Mouse (Mus musculus): ENCODE measurements around the gene Ccn2. TPM values are rescaled to one million over a fixed set of nuclear protein-coding genes. Genes with fewer than 3 reads are reported as not detected.

The Ccn2 gene
- total and polyA plus RNA-seq, 3 experiments: 4.4 TPM; not detected in 2

DNA sequence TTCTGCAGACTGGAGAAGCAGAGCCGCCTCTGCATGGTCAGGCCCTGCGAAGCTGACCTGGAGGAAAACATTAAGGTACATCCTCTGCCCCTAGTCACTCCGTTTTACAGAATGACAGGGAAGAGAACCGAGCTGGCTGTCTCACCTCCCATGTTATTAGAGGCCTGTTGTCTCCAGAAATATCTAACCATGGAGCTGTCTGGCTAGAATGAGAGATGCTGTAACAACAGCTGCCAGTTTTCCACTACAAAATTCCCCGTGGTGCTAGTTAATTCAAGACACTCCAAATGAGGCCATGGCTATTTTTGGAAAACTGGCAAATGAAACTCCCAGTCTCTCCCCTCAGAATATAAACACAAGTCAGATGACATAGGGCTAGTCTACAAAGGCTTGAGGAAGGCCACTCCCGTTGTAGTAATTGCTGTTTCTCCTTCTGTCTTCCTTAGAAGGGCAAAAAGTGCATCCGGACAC is 1.7 kb downstream of the Ccn2 start:
- no peak for TF ChIP-seq GATA1 (IDR thresholded peaks at IDR 0.05; ENCODE audit: borderline replicate concordance, low read length)
- no peak for TF ChIP-seq POLR2AphosphoS5 (IDR thresholded peaks at IDR 0.05; ENCODE audit: insufficient replicate concordance, low read depth, low read length)
- no peak for TF ChIP-seq GATA2 (IDR thresholded peaks at IDR 0.05; ENCODE audit: borderline replicate concordance, low read depth, low read length)
- TF ChIP-seq TAL1 (conservative IDR thresholded peaks at IDR 0.05; ENCODE audit: low read depth, low read length): no peak
- no peak for TF ChIP-seq CTCF (IDR thresholded peaks at IDR 0.05; ENCODE audit: low read depth, low read length)
- peaks cover 20% of the 10 kb centered on the region for H3K27me3 ChIP-seq (ENCODE audit: insufficient read depth, low read length)
- no peak for DNase-seq (ENCODE audit: low spot score)
- peaks cover 5% of the 10 kb centered on the region; the same call in 1 of the 2 replicates for H3K4me1 ChIP-seq (ENCODE audit: insufficient read depth, low read depth, low read length)
- no peak for ATAC-seq (ENCODE audit: extremely low read depth, insufficient number of reproducible peaks, low FRiP score, poor library complexity, severe bottlenecking)
- H3K9me3 ChIP-seq (replicated peaks): no peaks in the 10 kb centered on the region
- H3K36me3 ChIP-seq (replicated peaks): no peaks in the 10 kb centered on the region
- no peak overlapping the region for H3K4me3 ChIP-seq (ENCODE audit: low read depth, low read length)

DNA sequence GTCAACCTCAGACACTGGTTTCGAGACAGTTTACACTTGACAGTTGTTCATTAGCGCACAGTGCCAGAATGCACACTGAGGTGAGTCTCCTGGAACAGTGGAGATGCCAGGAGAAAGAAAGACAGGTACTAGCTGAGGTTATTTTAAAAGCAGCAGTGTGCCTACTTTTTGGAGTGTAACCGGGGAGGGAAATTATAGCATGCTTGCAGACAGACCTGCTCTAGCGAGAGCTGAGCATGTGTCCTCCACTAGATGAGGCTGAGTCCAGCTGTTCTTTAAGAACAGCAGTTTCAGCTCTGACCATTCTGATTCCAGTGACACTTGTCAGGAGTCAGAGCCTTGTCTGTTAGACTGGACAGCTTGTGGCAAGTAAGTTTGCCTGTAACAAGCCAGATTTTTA is 2.5 kb downstream of the Ccn2 start:
- peaks cover 5% of the 10 kb centered on the region; the same call in 1 of the 2 replicates for H3K4me1 ChIP-seq (ENCODE audit: insufficient read depth, low read depth, low read length)
- no peak for DNase-seq (ENCODE audit: low spot score)
- H3K9me3 ChIP-seq (replicated peaks): no peaks in the 10 kb centered on the region
- H3K4me3 ChIP-seq (ENCODE audit: low read depth, low read length): no peak overlapping the region
- peaks cover 20% of the 10 kb centered on the region for H3K27me3 ChIP-seq (ENCODE audit: insufficient read depth, low read length)
- ATAC-seq (ENCODE audit: extremely low read depth, insufficient number of reproducible peaks, low FRiP score, poor library complexity, severe bottlenecking): no peak
- TF ChIP-seq GATA2 (IDR thresholded peaks at IDR 0.05; ENCODE audit: borderline replicate concordance, low read depth, low read length) (no peak), POLR2AphosphoS5 (IDR thresholded peaks at IDR 0.05; ENCODE audit: insufficient replicate concordance, low read depth, low read length) (no peak), GATA1 (IDR thresholded peaks at IDR 0.05; ENCODE audit: borderline replicate concordance, low read length) (no peak), TAL1 (conservative IDR thresholded peaks at IDR 0.05; ENCODE audit: low read depth, low read length) (no peak), CTCF (IDR thresholded peaks at IDR 0.05; ENCODE audit: low read depth, low read length) (no peak)
- no peaks in the 10 kb centered on the region for H3K36me3 ChIP-seq (replicated peaks)

DNA sequence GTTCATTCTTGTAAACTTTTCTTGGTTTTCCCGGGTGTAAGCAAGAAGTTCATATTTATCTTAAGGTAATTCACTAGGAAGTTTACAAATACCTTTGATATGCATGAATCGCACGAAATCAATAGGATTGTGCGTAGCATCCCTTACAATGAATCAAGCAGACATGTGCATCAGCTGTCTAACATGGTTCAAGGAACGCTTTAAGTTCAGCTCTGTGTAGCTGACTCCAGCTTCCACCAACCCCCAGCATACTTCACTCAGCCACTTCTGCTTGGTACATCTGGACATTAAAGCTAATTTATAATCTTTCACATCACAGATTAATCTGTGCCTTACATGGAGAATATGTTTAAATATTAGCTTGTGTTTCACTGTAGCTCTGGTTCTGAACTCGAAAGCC is 3.5 kb downstream of the Ccn2 start:
- Histone ChIP-seq H3K4me1 (ENCODE audit: insufficient read depth, low read depth, low read length) (peaks cover 5% of the 10 kb centered on the region; the same call in 1 of the 2 replicates), H3K27me3 (ENCODE audit: insufficient read depth, low read length) (peaks cover 17% of the 10 kb centered on the region), H3K36me3 (replicated peaks) (no peaks in the 10 kb centered on the region), H3K4me3 (ENCODE audit: low read depth, low read length) (no peak overlapping the region), H3K9me3 (replicated peaks) (no peaks in the 10 kb centered on the region)
- TF ChIP-seq POLR2AphosphoS5 (IDR thresholded peaks at IDR 0.05; ENCODE audit: insufficient replicate concordance, low read depth, low read length) (no peak), TAL1 (conservative IDR thresholded peaks at IDR 0.05; ENCODE audit: low read depth, low read length) (no peak), CTCF (IDR thresholded peaks at IDR 0.05; ENCODE audit: low read depth, low read length) (no peak), GATA1 (IDR thresholded peaks at IDR 0.05; ENCODE audit: borderline replicate concordance, low read length) (no peak), GATA2 (IDR thresholded peaks at IDR 0.05; ENCODE audit: borderline replicate concordance, low read depth, low read length) (no peak)
- DNase-seq (ENCODE audit: low spot score) (no peak), ATAC-seq (ENCODE audit: extremely low read depth, insufficient number of reproducible peaks, low FRiP score, poor library complexity, severe bottlenecking) (no peak)

DNA sequence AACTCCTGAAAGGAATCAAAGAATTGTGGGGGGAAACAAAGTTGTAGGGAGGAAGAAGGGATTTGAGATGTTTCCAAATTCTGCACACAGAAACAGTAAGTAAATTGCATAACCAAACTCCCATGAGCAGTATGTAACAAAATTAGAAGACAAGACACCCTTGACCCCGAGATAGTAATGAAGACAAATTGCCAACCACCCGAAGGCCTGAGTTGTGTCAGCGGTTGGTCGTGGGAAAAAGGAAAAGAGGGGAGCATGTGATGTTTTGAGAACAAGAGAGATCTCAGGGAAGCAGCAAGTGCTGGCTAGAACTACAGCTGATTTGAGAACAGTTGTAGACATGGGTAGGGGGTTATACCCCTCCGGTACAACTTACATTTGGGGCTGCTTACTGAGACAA is 4.6 kb downstream of the Ccn2 start:
- peaks cover 5% of the 10 kb centered on the region; the same call in 1 of the 2 replicates for H3K4me1 ChIP-seq (ENCODE audit: insufficient read depth, low read depth, low read length)
- no peak for ATAC-seq (ENCODE audit: extremely low read depth, insufficient number of reproducible peaks, low FRiP score, poor library complexity, severe bottlenecking)
- TF ChIP-seq POLR2AphosphoS5 (IDR thresholded peaks at IDR 0.05; ENCODE audit: insufficient replicate concordance, low read depth, low read length): no peak
- TF ChIP-seq GATA2 (IDR thresholded peaks at IDR 0.05; ENCODE audit: borderline replicate concordance, low read depth, low read length): no peak
- TF ChIP-seq GATA1 (IDR thresholded peaks at IDR 0.05; ENCODE audit: borderline replicate concordance, low read length): no peak
- TF ChIP-seq CTCF (IDR thresholded peaks at IDR 0.05; ENCODE audit: low read depth, low read length): no peak
- no peak for TF ChIP-seq TAL1 (conservative IDR thresholded peaks at IDR 0.05; ENCODE audit: low read depth, low read length)

DNA sequence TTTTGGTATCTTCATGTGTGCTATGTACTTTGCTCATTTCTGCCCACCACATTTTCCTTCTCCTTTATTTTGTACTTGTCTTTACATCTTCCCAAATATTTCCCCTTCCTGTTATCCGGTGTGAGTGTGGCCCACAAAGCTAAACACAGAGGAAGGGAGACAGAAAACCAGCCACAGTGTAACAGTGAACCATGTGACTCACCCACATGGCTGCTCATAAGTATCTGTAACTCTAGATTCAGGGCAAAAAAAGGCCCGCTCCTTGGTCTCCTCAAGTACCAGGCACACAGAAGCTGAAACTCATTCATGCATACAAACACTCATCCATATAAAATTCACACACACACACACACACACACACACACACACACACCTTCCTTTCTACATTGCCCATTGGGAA is 7.8 kb downstream of the Ccn2 start:
- H3K4me1 ChIP-seq (ENCODE audit: insufficient read depth, low read depth, low read length): no peaks in the 10 kb centered on the region
- ATAC-seq (ENCODE audit: extremely low read depth, insufficient number of reproducible peaks, low FRiP score, poor library complexity, severe bottlenecking) (no peak), DNase-seq (ENCODE audit: low spot score) (no peak)
- TF ChIP-seq POLR2AphosphoS5 (IDR thresholded peaks at IDR 0.05; ENCODE audit: insufficient replicate concordance, low read depth, low read length) (no peak), GATA2 (IDR thresholded peaks at IDR 0.05; ENCODE audit: borderline replicate concordance, low read depth, low read length) (no peak), CTCF (IDR thresholded peaks at IDR 0.05; ENCODE audit: low read depth, low read length) (no peak), TAL1 (conservative IDR thresholded peaks at IDR 0.05; ENCODE audit: low read depth, low read length) (no peak), GATA1 (IDR thresholded peaks at IDR 0.05; ENCODE audit: borderline replicate concordance, low read length) (no peak)
- H3K27me3 ChIP-seq (ENCODE audit: insufficient read depth, low read length): no peaks in the 10 kb centered on the region
- H3K4me3 ChIP-seq (ENCODE audit: low read depth, low read length): no peak overlapping the region
- H3K9me3 ChIP-seq (replicated peaks): no peaks in the 10 kb centered on the region
- H3K36me3 ChIP-seq (replicated peaks): no peaks in the 10 kb centered on the region

More for the DNA sequence above, 4.6 kb downstream of the Ccn2 start:
- Histone ChIP-seq H3K36me3 (replicated peaks) (no peaks in the 10 kb centered on the region), H3K9me3 (replicated peaks) (no peaks in the 10 kb centered on the region), H3K4me3 (ENCODE audit: low read depth, low read length) (no peak overlapping the region), H3K27me3 (ENCODE audit: insufficient read depth, low read length) (peaks cover 17% of the 10 kb centered on the region)
- no peak for DNase-seq (ENCODE audit: low spot score)

DNA sequence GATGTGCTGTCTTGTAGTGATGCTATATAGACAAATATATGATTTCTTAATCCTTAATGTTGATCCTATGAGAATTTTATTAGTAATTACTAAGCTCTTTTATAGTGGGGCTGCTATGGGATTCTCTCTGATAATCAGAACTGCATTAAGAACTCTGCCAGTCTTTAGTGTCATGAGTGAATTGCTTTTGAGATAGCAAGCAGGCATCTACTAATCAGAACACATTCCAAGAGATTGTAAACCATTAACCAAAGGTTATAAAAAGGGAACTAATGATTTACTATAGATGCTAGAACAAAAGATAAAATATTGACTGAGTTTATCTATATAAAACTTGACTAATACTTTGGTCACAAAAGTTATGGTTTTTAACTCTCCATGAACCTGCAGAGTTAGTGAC is 8.5 kb downstream of the Ccn2 start:
- Histone ChIP-seq H3K4me1 (ENCODE audit: insufficient read depth, low read depth, low read length) (no peaks in the 10 kb centered on the region), H3K36me3 (replicated peaks) (no peaks in the 10 kb centered on the region), H3K27me3 (ENCODE audit: insufficient read depth, low read length) (no peaks in the 10 kb centered on the region), H3K9me3 (replicated peaks) (no peaks in the 10 kb centered on the region), H3K4me3 (ENCODE audit: low read depth, low read length) (no peak overlapping the region)
- DNase-seq (ENCODE audit: low spot score) (no peak), ATAC-seq (ENCODE audit: extremely low read depth, insufficient number of reproducible peaks, low FRiP score, poor library complexity, severe bottlenecking) (no peak)
- no peak for TF ChIP-seq GATA2 (IDR thresholded peaks at IDR 0.05; ENCODE audit: borderline replicate concordance, low read depth, low read length)
- no peak for TF ChIP-seq TAL1 (conservative IDR thresholded peaks at IDR 0.05; ENCODE audit: low read depth, low read length)
- no peak for TF ChIP-seq GATA1 (IDR thresholded peaks at IDR 0.05; ENCODE audit: borderline replicate concordance, low read length)
- no peak for TF ChIP-seq POLR2AphosphoS5 (IDR thresholded peaks at IDR 0.05; ENCODE audit: insufficient replicate concordance, low read depth, low read length)
- TF ChIP-seq CTCF (IDR thresholded peaks at IDR 0.05; ENCODE audit: low read depth, low read length): no peak

All from G1E (cell line).